Mouse (Mus musculus) stomach, embryonic 14.5 days (tissue): Measurements from ENCODE around the gene Scfd2. TPM values are rescaled to one million over a fixed set of nuclear protein-coding genes. Genes with fewer than 3 reads are reported as not detected.

Experiments
- ATAC-seq: fragments of 200-750 bp; cut with Nextera tagmentation; 2 replicates; pipeline ENCODE4 v1.8.0; 2017; ENCODE audit warnings: low read depth, moderate TSS enrichment; ENCODE audit not compliant: insufficient number of reproducible peaks, insufficient read depth, low FRiP score
- H3K27ac ChIP-seq: fragments of 300-500 bp; sonication (generic); 2 replicates; pipeline ENCODE4 v1.5.1; 2014; ENCODE audit warnings: mild to moderate bottlenecking, low read length, moderate library complexity, mixed read lengths
- H3K27me3 ChIP-seq: fragments of 300-500 bp; sonication (generic); 2 replicates; pipeline ENCODE4 v1.6.1; 2014; ENCODE audit warnings: low read length, control low read depth, mixed read lengths; ENCODE audit not compliant: control insufficient read depth, insufficient read depth
- H3K36me3 ChIP-seq: fragments of 300-500 bp; sonication (generic); 2 replicates; pipeline ENCODE4 v1.6.1; 2014; ENCODE audit warnings: mild to moderate bottlenecking, control low read depth, low read length, moderate library complexity, mixed read lengths; ENCODE audit not compliant: control insufficient read depth, insufficient read depth
- H3K4me1 ChIP-seq: fragments of 300-500 bp; sonication (generic); 2 replicates; pipeline ENCODE4 v1.6.1; 2014; ENCODE audit warnings: low read length, control low read depth, mixed read lengths; ENCODE audit not compliant: control insufficient read depth, insufficient read depth
- H3K4me2 ChIP-seq: fragments of 300-500 bp; sonication (generic); replicated peaks from 2 replicates; pipeline ENCODE4 v1.6.1; 2014; ENCODE audit warnings: low read depth, low read length, control low read depth
- H3K4me3 ChIP-seq: fragments of 300-500 bp; sonication (generic); 2 replicates; pipeline ENCODE4 v1.5.1; 2014; ENCODE audit warnings: low read depth, low read length, control low read depth
- H3K9ac ChIP-seq: fragments of 300-500 bp; sonication (generic); replicated peaks from 2 replicates; pipeline ENCODE4 v1.6.1; 2014; ENCODE audit warnings: low read depth, mild to moderate bottlenecking, control low read depth, low read length, moderate library complexity, mixed read lengths
- H3K9me3 ChIP-seq: fragments of 300-500 bp; sonication (generic); 2 replicates; pipeline ENCODE4 v1.6.1; 2016; ENCODE audit warnings: low read depth, low read length, control low read depth; ENCODE audit not compliant: control insufficient read depth
- WGBS: fragments of 180-500 bp; shearing (Covaris S2); extraction: QIAGEN DNeasy Blood & Tissue Kit; methylation state at CpG from one replicate; pipeline ENCODE4 v1.1.7; 2014; 5-methylcytosine and 5-hydroxymethylcytosine counted together
- polyA plus RNA-seq: library from polyadenylated mRNA; unstranded; fragments of >200 nt; fragmentation: Nextera tagmentation; extraction: Ambion mirVana; gene quantifications from 2 replicates; pipeline ENCODE4 v1.2.1, GENCODE M21; 2014

Scfd2 gene
- polyA plus RNA-seq, 1 experiment from 2014 or later = 15.0 TPM

GRCm38 (mm10) chr5:74300140-74300539 lies 231.4 kb downstream of the Scfd2 start:
- Histone ChIP-seq H3K27me3 (no peaks in the 10 kb centered on the region), H3K27ac (no peak overlapping the region), H3K4me2 (no peak overlapping the region), H3K4me1 (peaks cover 5% of the 10 kb centered on the region; the same call in 1 of the 2 replicates), H3K9ac (no peak overlapping the region), H3K36me3 (no peaks in the 10 kb centered on the region), H3K4me3 (no peak overlapping the region), H3K9me3 (no peaks in the 10 kb centered on the region)
- 36% methylated on average over 4 of the region's 4 CpGs for WGBS
- ATAC-seq = no peak

DNA sequence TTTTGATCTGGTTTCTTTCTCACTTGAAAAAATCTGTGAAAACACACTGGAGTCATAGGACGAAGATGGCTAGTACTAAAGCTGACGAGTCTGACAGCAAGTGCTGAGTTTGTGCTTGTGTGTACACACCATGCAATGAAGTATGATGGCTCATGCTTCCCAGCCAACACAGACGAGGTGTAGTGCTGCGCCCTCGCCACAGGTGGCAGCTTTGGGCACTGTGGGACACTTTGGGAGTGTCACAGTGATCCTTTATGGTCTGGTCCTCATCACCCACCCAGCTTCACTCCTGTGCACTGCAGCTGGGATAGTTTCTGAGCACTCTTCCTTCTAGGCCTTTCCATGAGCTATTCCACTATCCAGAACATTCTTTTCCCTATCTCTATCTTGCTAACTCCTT lies 234.4 kb downstream of the Scfd2 start:
- peaks cover 5% of the 10 kb centered on the region; the same call in 1 of the 2 replicates for H3K4me1 ChIP-seq
- WGBS = 86% methylated on average over 5 of the region's 5 CpGs
- H3K9ac ChIP-seq = no peak overlapping the region
- ATAC-seq = no peak
- no peaks in the 10 kb centered on the region for H3K36me3 ChIP-seq
- no peaks in the 10 kb centered on the region for H3K9me3 ChIP-seq
- H3K27me3 ChIP-seq = no peaks in the 10 kb centered on the region
- no peak overlapping the region for H3K4me2 ChIP-seq
- no peak overlapping the region for H3K4me3 ChIP-seq
- H3K27ac ChIP-seq = no peak overlapping the region

DNA sequence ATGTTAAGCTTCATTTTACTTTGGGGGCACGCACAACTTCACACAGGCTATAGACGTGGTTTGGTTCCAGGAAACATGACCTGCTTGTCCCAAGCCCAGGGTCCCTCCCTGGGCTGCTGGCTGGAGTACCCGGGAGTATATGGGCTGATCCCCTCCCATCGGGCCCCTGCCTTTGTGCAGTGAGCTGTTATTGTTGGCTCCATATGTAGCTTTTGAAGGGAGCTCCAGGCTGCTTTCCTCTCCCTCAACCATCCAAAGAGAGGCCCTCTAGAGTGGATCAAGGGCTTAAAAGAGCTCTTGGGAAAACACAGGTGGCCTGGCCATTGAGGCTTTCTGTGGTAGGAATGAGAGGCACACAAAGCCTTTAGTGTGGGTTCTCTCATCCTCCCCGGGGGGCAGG lies 235.5 kb downstream of the Scfd2 start:
- H3K9ac ChIP-seq = no peak overlapping the region
- 56% methylated on average over 5 of the region's 5 CpGs for whole genome bisulfite sequencing
- H3K4me2 ChIP-seq = no peak overlapping the region
- H3K27ac ChIP-seq = no peak overlapping the region
- ATAC-seq = no peak
- H3K4me3 ChIP-seq = no peak overlapping the region
- H3K4me1 ChIP-seq = peaks cover 5% of the 10 kb centered on the region; the same call in 1 of the 2 replicates
- no peaks in the 10 kb centered on the region for H3K27me3 ChIP-seq
- H3K36me3 ChIP-seq = no peaks in the 10 kb centered on the region
- no peaks in the 10 kb centered on the region for H3K9me3 ChIP-seq

GRCm38 (mm10) chr5:74293513-74293912 lies 238.0 kb downstream of the Scfd2 start:
- H3K9ac ChIP-seq = no peak overlapping the region
- H3K9me3 ChIP-seq = no peaks in the 10 kb centered on the region
- no peak overlapping the region for H3K27ac ChIP-seq
- no peaks in the 10 kb centered on the region for H3K36me3 ChIP-seq
- 53% methylated on average over 5 of the region's 5 CpGs for WGBS
- H3K4me2 ChIP-seq = no peak overlapping the region
- H3K4me1 ChIP-seq = no peaks in the 10 kb centered on the region; the same call in 1 of the 2 replicates
- no peak for ATAC-seq
- H3K4me3 ChIP-seq = no peak overlapping the region
- no peaks in the 10 kb centered on the region for H3K27me3 ChIP-seq

DNA sequence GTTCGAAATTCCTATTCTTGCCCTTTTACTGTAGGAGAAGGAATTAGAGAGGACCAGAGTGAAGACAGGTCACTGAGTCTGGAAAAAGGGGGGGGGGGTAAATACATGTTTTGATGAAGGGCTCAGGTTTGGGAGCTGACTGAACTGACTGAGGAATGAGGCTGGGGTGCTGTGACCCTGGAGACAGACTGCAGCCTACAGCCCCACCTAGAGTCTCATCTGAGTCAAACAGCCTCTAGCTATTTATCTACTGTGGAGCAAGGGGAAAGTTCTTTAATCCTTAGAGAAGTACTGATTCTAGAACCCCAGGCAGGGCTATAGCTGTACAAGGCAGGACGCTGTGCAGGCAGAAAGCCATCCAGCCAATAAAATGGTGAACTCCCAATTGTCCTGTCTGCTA lies 239.5 kb downstream of the Scfd2 start:
- H3K4me2 ChIP-seq = no peak overlapping the region
- H3K9ac ChIP-seq = no peak overlapping the region
- no peak overlapping the region for H3K27ac ChIP-seq
- ATAC-seq = no peak
- H3K27me3 ChIP-seq = no peaks in the 10 kb centered on the region
- H3K36me3 ChIP-seq = no peaks in the 10 kb centered on the region
- WGBS = 83% methylated on average over 2 of the region's 2 CpGs
- H3K4me3 ChIP-seq = no peak overlapping the region
- no peaks in the 10 kb centered on the region; the same call in 1 of the 2 replicates for H3K4me1 ChIP-seq
- H3K9me3 ChIP-seq = no peaks in the 10 kb centered on the region

- H3K4me2 ChIP-seq = no peak overlapping the region
- ATAC-seq = no peak
- H3K4me3 ChIP-seq = no peak overlapping the region
- 78% methylated on average over 9 of the region's 9 CpGs for WGBS
- H3K36me3 ChIP-seq = no peaks in the 10 kb centered on the region
- H3K27ac ChIP-seq = no peak overlapping the region
- H3K27me3 ChIP-seq = no peaks in the 10 kb centered on the region
- peaks cover 4% of the 10 kb centered on the region; the same call in 1 of the 2 replicates for H3K4me1 ChIP-seq
- no peaks in the 10 kb centered on the region for H3K9me3 ChIP-seq
- H3K9ac ChIP-seq = no peak overlapping the region
Measured at GRCm38 (mm10) chr5:74291575-74291974, 240.0 kb downstream of the Scfd2 start.

DNA sequence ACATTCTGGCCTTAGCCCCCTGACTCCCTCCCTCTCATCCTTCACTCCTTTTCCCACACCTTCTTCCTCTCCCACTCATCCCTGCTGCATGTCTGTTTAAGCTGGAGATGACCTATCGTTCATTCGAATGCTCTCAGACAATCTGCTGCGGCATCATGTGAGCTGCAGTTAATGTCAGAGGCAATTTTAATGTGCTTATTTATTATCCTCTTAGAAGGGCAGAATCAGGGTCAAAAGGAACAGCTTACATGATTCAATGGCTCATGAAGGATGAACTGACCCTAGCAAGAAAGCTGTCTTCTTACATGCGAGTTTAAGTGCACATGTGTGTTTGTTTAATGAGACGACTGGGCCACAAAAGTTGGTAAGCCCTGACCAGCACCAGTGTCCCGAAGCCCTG lies 241.6 kb downstream of the Scfd2 start:
- Histone ChIP-seq H3K4me1 (peaks cover 4% of the 10 kb centered on the region; the same call in 1 of the 2 replicates), H3K27me3 (no peaks in the 10 kb centered on the region), H3K27ac (no peak overlapping the region), H3K4me2 (no peak overlapping the region), H3K9me3 (no peaks in the 10 kb centered on the region), H3K36me3 (no peaks in the 10 kb centered on the region), H3K9ac (no peak overlapping the region), H3K4me3 (no peak overlapping the region)
- ATAC-seq = no peak
- WGBS = 68% methylated on average over 6 of the region's 6 CpGs

GRCm38 (mm10) chr5:74288206-74288605 lies 243.4 kb downstream of the Scfd2 start:
- Histone ChIP-seq H3K9ac (no peak overlapping the region), H3K27ac (no peak overlapping the region), H3K4me2 (no peak overlapping the region), H3K4me1 (0 out of 2 replicates have a peak, but pooled peaks cover 4% of the 10 kb centered on the region), H3K27me3 (no peaks in the 10 kb centered on the region), H3K4me3 (no peak overlapping the region), H3K36me3 (no peaks in the 10 kb centered on the region), H3K9me3 (no peaks in the 10 kb centered on the region)
- no peak for ATAC-seq
- 85% methylated on average over 2 of the region's 2 CpGs for WGBS

DNA sequence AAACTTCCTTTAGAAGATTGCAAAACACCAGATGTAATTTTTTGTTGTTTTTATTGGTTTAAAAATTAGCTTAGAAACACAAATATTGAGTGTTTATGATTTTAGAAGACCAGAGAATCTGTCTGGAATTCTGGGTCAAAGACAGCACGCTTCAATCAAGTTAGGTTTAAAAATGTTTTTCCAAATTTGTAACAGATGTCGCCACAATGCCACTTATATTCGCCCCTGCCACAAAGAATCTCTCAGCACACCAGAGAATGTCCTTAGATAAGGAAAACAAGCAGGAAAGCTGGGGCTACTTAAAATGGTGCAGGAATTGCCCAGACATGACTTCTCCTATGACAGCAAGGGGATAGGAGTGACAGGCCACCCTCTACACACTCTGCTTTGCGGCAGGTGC lies 245.3 kb downstream of the Scfd2 start:
- ATAC-seq = no peak

More for the DNA sequence above, 245.3 kb downstream of the Scfd2 start:
- Histone ChIP-seq H3K4me2 (no peak overlapping the region), H3K36me3 (no peaks in the 10 kb centered on the region), H3K9me3 (no peaks in the 10 kb centered on the region), H3K9ac (no peak overlapping the region), H3K27me3 (no peaks in the 10 kb centered on the region), H3K4me1 (0 out of 2 replicates have a peak, but pooled peaks cover 4% of the 10 kb centered on the region), H3K27ac (no peak overlapping the region), H3K4me3 (no peak overlapping the region)
- 75% methylated on average over 4 of the region's 4 CpGs for WGBS
